Mouse (Mus musculus) cerebral cortex, adult 2 months (tissue): ENCODE results near the gene Tssk1.

ENCODE experiments used
- WGBS: fragments of 180-500 bp; shearing (Covaris S2); methylation state at CpG from one replicate; pipeline ENCODE4 v1.1.7; 2018; 5-methylcytosine and 5-hydroxymethylcytosine counted together

Tssk1 gene

GRCm38 (mm10) chr16:17893923-17894322 lies at the start of gene Tssk1:
TSS of gene Tssk1 (plus strand) at chr16:17894223.
- 79% methylated on average over 2 of the region's 2 CpGs for WGBS

GRCm38 (mm10) chr16:17848431-17848830 lies 45.6 kb upstream of the Tssk1 start:
- 83% methylated on average over 6 of the region's 6 CpGs for WGBS

- 24% methylated on average over 1 of the region's 1 CpGs for WGBS
Observed at GRCm38 (mm10) chr16:17848928-17849327, 45.1 kb upstream of the Tssk1 start.

GRCm38 (mm10) chr16:17849486-17849885 lies 44.5 kb upstream of the Tssk1 start:
- WGBS: 85% methylated on average over 6 of the region's 6 CpGs

GRCm38 (mm10) chr16:17851331-17851730 lies 42.7 kb upstream of the Tssk1 start:
- WGBS: 96% methylated on average over 5 of the region's 5 CpGs

- 72% methylated on average over 1 of the region's 1 CpGs for WGBS
Observed at GRCm38 (mm10) chr16:17851860-17852259, 42.2 kb upstream of the Tssk1 start.

GRCm38 (mm10) chr16:17853263-17853662 lies 40.8 kb upstream of the Tssk1 start:
- 96% methylated on average over 2 of the region's 2 CpGs for whole genome bisulfite sequencing

- WGBS: 90% methylated on average over 7 of the region's 7 CpGs
Observed at GRCm38 (mm10) chr16:17857157-17857556, 36.9 kb upstream of the Tssk1 start.

- 72% methylated on average over 2 of the region's 2 CpGs for WGBS
Observed at GRCm38 (mm10) chr16:17865293-17865692, 28.7 kb upstream of the Tssk1 start.

- 67% methylated on average over 6 of the region's 6 CpGs for WGBS
Observed at GRCm38 (mm10) chr16:17865770-17866169, 28.3 kb upstream of the Tssk1 start.

- 81% methylated on average over 5 of the region's 5 CpGs for WGBS
Observed at GRCm38 (mm10) chr16:17871248-17871647, 22.8 kb upstream of the Tssk1 start.

- 76% methylated on average over 4 of the region's 4 CpGs for WGBS
Observed at GRCm38 (mm10) chr16:17872995-17873394, 21.0 kb upstream of the Tssk1 start.

- WGBS: 87% methylated on average over 4 of the region's 4 CpGs
Observed at GRCm38 (mm10) chr16:17875174-17875573, 18.8 kb upstream of the Tssk1 start.

GRCm38 (mm10) chr16:17876096-17876495 lies 17.9 kb upstream of the Tssk1 start:
- 84% methylated on average over 1 of the region's 1 CpGs for WGBS

GRCm38 (mm10) chr16:17879571-17879970 lies 14.5 kb upstream of the Tssk1 start:
- WGBS: 44% methylated on average over 4 of the region's 4 CpGs

GRCm38 (mm10) chr16:17884116-17884515 lies 9.9 kb upstream of the Tssk1 start:
- 92% methylated on average over 6 of the region's 6 CpGs for WGBS

- WGBS: 65% methylated on average over 6 of the region's 6 CpGs
Observed at GRCm38 (mm10) chr16:17889689-17890341, 4.2 kb upstream of the Tssk1 start.

- 21% methylated on average over 2 of the region's 2 CpGs for WGBS
Observed at GRCm38 (mm10) chr16:17890342-17890727, 3.7 kb upstream of the Tssk1 start.

- WGBS: under 1% methylated on average over 44 of the region's 44 CpGs
Observed at GRCm38 (mm10) chr16:17890917-17891566, 3.0 kb upstream of the Tssk1 start.

- 1% methylated on average over 38 of the region's 38 CpGs for WGBS
Observed at GRCm38 (mm10) chr16:17891567-17891959, 2.5 kb upstream of the Tssk1 start, which contains the start of gene Gm20518. TSS of gene Gm20518 (minus strand) at chr16:17891671.

- WGBS: 55% methylated on average over 3 of the region's 3 CpGs
Observed at GRCm38 (mm10) chr16:17892606-17893005, 1.4 kb upstream of the Tssk1 start.

- 92% methylated on average over 14 of the region's 14 CpGs for WGBS
Observed at GRCm38 (mm10) chr16:17898462-17898861, 4.4 kb downstream of the Tssk1 start, which contains the start of the genes Dgcr2 and Tssk2. TSS of gene Dgcr2 (minus strand) at chr16:17898562. TSS of gene Tssk2 (plus strand) at chr16:17898637.

- whole genome bisulfite sequencing: under 1% methylated on average over 35 of the region's 35 CpGs
Observed at GRCm38 (mm10) chr16:17911052-17911595, 17.1 kb downstream of the Tssk1 start, which contains the start of gene Ess2. TSS of gene Ess2 (minus strand) at chr16:17911348.
